Mouse (Mus musculus) bone marrow macrophage, adult 2 months (primary cell): ENCODE results near the gene Cspg4. TPM values are rescaled to one million over a fixed set of nuclear protein-coding genes. Genes with fewer than 3 reads are reported as not detected.

ENCODE experiments used
- H3K27ac ChIP-seq: 2 replicates; pipeline ENCODE4 v1.5.1; 2012; ENCODE audit warnings: low read depth, low read length; ENCODE audit not compliant: insufficient read depth
- H3K4me1 ChIP-seq: 2 replicates; pipeline ENCODE4 v1.6.1; 2012; ENCODE audit warnings: low read length; ENCODE audit not compliant: control insufficient read depth, insufficient read depth
- H3K4me3 ChIP-seq: 2 replicates; pipeline ENCODE4 v1.5.1; 2012; ENCODE audit warnings: mild to moderate bottlenecking, low read length, moderate library complexity; ENCODE audit not compliant: insufficient read depth
- CTCF ChIP-seq: IDR thresholded peaks from 2 replicates; pipeline ENCODE4 v1.5.1; 2012; ENCODE audit warnings: low read depth, mild to moderate bottlenecking, low read length, moderate library complexity
- POLR2A ChIP-seq: IDR thresholded peaks from 2 replicates; pipeline ENCODE4 v1.6.1; 2012; ENCODE audit warnings: mild to moderate bottlenecking, low read depth, low read length, borderline replicate concordance
- polyA plus RNA-seq: library from polyadenylated mRNA; stranded (reverse); fragments of >200 nt; gene quantifications from 2 replicates; pipeline ENCODE4 v1.2.4, GENCODE M21; 2012; ENCODE audit not compliant: missing spikeins, insufficient read depth, insufficient read length

Cspg4 gene
- polyA plus RNA-seq, 1 experiment, result 0.67 TPM

DNA sequence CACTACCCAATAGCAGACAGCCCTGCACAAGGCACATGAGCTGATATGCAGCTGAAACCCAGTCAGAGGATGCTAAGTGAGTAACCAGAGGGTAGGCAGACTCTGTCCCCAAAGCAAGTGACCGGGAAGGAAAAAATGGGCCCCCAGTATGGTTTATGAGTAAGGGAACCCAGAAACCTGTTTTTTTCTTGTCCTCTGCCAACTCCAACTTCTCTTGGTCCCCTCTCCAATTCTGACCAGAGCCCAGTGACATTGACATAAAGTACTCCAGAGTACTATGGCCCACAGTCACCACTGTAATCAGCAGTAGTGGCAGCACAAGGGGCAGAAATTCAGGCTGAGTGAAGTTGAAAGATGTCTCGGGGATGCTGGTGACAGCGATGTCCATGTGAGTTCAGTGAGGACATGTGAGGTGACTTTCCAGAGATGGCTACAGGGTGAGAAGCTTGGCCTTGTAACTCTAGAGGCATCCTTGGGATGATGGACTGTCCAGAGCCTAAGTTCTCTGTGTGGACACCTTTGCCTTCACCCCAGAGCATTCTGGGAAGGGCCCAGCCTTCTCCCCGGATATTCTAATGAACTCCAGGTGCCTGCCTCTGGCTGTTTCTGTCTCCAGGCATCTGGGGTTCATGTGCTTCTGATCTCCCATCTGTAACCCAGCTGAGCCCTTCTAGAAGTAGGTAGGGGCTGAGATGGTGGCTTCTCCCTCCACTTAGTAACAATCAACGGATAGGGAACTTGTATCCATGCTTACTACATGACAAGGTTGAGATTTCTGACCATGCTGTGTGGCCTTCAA is 7.5 kb downstream of the Cspg4 start:
- Histone ChIP-seq H3K4me3 (no peak overlapping the region), H3K27ac (no peak overlapping the region), H3K4me1 (peaks cover 65% of the 10 kb centered on the region)
- no peak for TF ChIP-seq POLR2A
- TF ChIP-seq CTCF, result no peak

DNA sequence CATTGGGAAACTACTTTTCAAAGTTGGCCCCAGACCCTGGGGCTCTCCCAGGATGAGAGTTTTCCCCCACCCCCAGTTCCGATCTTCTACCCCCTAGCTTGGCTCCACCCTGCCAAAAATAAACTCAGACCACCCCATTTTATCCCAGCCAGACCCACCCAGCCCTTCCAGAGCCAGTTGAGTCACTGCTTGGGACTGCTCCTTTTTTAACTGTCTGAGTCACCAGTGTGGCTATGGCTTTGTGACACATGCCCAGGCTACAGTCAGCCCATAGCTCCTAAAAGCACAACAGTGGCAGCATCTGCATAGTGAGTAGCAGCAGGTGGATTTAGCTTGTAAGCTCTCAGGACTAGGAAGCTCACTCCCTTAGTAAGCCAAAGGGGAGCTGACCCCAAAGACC is 8.3 kb downstream of the Cspg4 start:
- TF ChIP-seq POLR2A (no peak), CTCF (no peak)
- H3K4me3 ChIP-seq, result no peak overlapping the region
- H3K27ac ChIP-seq, result peak overlapping the region; percentile 17; the same call in 1 of the 2 replicates
- peaks cover 65% of the 10 kb centered on the region for H3K4me1 ChIP-seq

- Histone ChIP-seq H3K4me1 (peaks cover 38% of the 10 kb centered on the region), H3K4me3 (no peak overlapping the region), H3K27ac (no peak overlapping the region)
- TF ChIP-seq POLR2A (no peak), CTCF (no peak)
These were observed 12.0 kb downstream of the Cspg4 start for GRCm38 (mm10) chr9:56876784-56877183.

DNA sequence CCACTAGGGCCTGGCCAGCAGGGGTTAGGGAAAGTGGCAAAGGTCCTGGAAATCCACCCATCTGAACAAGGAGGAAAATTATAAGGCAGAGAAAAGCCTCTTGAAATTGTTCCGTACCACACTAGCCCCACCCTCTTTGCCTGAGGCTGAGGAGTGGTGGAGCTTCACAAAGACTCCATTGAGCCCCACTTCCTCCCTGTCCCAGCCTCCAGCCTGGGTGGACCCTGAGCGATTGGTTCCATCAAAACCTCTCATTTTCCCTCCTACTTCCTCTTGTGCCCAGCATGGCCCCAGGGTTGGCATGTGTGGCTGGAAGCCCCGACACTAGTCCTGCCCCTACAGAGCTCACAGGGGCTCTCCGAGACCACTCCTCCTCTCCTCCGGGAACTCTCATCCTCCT is 12.5 kb downstream of the Cspg4 start:
- no peak for TF ChIP-seq POLR2A
- no peak for TF ChIP-seq CTCF
- H3K4me1 ChIP-seq, result peaks cover 33% of the 10 kb centered on the region
- no peak overlapping the region for H3K4me3 ChIP-seq
- H3K27ac ChIP-seq, result no peak overlapping the region

DNA sequence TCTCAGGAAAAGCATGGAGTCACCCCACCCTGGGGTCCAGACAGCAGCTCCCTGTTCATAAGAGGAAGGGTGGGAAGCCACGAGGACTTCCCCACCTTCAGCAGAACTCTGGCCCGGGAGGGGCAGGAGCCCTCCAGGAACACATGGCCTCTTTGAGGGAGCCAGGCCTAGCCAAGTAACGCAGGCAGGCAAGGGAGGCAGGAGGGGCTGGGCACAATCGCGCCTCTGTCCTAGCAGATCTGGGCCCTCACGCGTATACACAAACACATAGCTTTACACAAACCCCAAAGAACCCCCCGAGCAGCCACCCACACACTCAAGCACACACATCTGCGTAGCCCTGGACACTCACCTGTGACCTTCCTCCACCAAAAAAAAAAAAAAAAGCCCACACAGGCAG is 16.0 kb downstream of the Cspg4 start:
- H3K4me1 ChIP-seq, result peaks cover 11% of the 10 kb centered on the region
- no peak for TF ChIP-seq CTCF
- TF ChIP-seq POLR2A, result no peak
- H3K4me3 ChIP-seq, result no peak overlapping the region
- no peak overlapping the region for H3K27ac ChIP-seq

GRCm38 (mm10) chr9:56881539-56882082 is 16.8 kb downstream of the Cspg4 start:
- no peak overlapping the region for H3K4me3 ChIP-seq
- H3K4me1 ChIP-seq, result peaks cover 6% of the 10 kb centered on the region
- H3K27ac ChIP-seq, result no peak overlapping the region
- TF ChIP-seq POLR2A, result no peak
- TF ChIP-seq CTCF, result no peak

GRCm38 (mm10) chr9:56882283-56882682 is 17.4 kb downstream of the Cspg4 start:
- no peak overlapping the region for H3K27ac ChIP-seq
- TF ChIP-seq POLR2A, result no peak
- no peak for TF ChIP-seq CTCF
- peaks cover under 1% of the 10 kb centered on the region; the same call in 1 of the 2 replicates for H3K4me1 ChIP-seq
- no peak overlapping the region for H3K4me3 ChIP-seq

GRCm38 (mm10) chr9:56882818-56883217 is 18.0 kb downstream of the Cspg4 start:
- TF ChIP-seq POLR2A (no peak), CTCF (no peak)
- Histone ChIP-seq H3K27ac (no peak overlapping the region), H3K4me3 (no peak overlapping the region), H3K4me1 (no peaks in the 10 kb centered on the region)

DNA sequence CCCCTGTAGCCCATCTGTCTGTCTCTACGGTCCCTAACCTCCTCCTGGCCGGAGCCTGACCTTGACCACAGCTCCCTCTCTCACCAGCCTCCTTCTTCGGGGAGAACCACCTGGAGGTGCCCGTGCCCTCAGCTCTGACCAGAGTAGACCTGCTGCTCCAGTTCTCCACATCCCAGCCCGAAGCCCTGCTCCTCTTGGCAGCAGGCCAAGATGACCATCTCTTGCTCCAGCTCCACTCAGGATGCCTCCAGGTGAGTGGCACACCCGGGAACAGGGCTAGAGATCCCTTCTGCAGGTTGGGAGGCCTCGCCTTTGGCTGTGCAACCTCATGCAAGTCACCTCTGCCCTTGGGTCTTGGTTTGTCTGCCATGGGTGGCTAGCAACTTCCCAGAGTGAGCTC is 18.6 kb downstream of the Cspg4 start:
- H3K4me1 ChIP-seq, result no peaks in the 10 kb centered on the region
- H3K4me3 ChIP-seq, result no peak overlapping the region
- no peak overlapping the region for H3K27ac ChIP-seq
- no peak for TF ChIP-seq CTCF
- no peak for TF ChIP-seq POLR2A

GRCm38 (mm10) chr9:56884328-56884727 is 19.5 kb downstream of the Cspg4 start:
- no peak for TF ChIP-seq CTCF
- TF ChIP-seq POLR2A, result no peak
- H3K27ac ChIP-seq, result no peak overlapping the region
- H3K4me1 ChIP-seq, result no peaks in the 10 kb centered on the region

More at GRCm38 (mm10) chr9:56884328-56884727, 19.5 kb downstream of the Cspg4 start:
- H3K4me3 ChIP-seq, result no peak overlapping the region
